Mouse (Mus musculus): ENCODE data around the gene Rbks. TPM values are rescaled to one million over a fixed set of nuclear protein-coding genes. Genes with fewer than 3 reads are reported as not detected.

Rbks gene
- polyA plus RNA-seq, 1 experiment from 2014 or later: 1.7 TPM

- Histone ChIP-seq H3K4me2 (replicated peaks) (no peak overlapping the region), H3K27ac (no peak overlapping the region), H3K9me3 (no peaks in the 10 kb centered on the region), H3K36me3 (no peaks in the 10 kb centered on the region), H3K27me3 (no peaks in the 10 kb centered on the region), H3K9ac (no peak overlapping the region), H3K4me3 (no peak overlapping the region), H3K4me1 (no peaks in the 10 kb centered on the region)
- 74% methylated on average over 2 of the region's 2 CpGs for WGBS
- ATAC-seq (ENCODE audit: insufficient number of reproducible peaks, insufficient read depth, low FRiP score, low TSS enrichment): no peak
Observed at GRCm38 (mm10) chr5:31673431-31673830, 24.0 kb downstream of the Rbks start.

DNA sequence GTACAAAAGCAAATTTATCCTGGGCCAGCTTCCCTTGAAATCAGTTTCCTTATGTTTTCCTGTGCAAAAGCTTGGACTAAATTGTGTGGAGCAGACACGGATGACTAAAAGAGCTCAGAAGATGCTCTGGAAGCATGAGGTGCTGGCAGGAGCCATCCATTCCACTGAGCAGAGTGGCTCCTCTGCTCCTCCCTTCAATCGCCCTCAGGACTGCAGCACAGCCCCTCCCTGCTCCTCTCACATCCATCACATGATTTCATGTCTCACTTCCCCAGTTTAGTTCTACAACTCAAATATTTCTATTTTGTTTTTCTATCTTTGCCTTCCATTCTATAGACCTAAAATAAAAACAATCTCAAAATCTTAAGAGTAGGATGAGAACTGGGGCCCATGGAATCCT is 26.3 kb downstream of the Rbks start:
- no peaks in the 10 kb centered on the region for H3K27me3 ChIP-seq
- no peaks in the 10 kb centered on the region for H3K9me3 ChIP-seq
- no peaks in the 10 kb centered on the region for H3K4me1 ChIP-seq
- no peaks in the 10 kb centered on the region for H3K36me3 ChIP-seq
- no peak overlapping the region for H3K4me2 ChIP-seq (replicated peaks)
- WGBS: 62% methylated on average over 2 of the region's 2 CpGs
- no peak overlapping the region for H3K9ac ChIP-seq
- H3K27ac ChIP-seq: no peak overlapping the region
- H3K4me3 ChIP-seq: no peak overlapping the region
- no peak for ATAC-seq (ENCODE audit: insufficient number of reproducible peaks, insufficient read depth, low FRiP score, low TSS enrichment)

GRCm38 (mm10) chr5:31669984-31670383 is 27.4 kb downstream of the Rbks start:
- WGBS: 68% methylated on average over 5 of the region's 5 CpGs
- H3K4me3 ChIP-seq: no peak overlapping the region
- H3K4me1 ChIP-seq: no peaks in the 10 kb centered on the region
- no peaks in the 10 kb centered on the region for H3K27me3 ChIP-seq
- H3K27ac ChIP-seq: no peak overlapping the region
- no peaks in the 10 kb centered on the region for H3K9me3 ChIP-seq
- no peak overlapping the region for H3K4me2 ChIP-seq (replicated peaks)
- ATAC-seq (ENCODE audit: insufficient number of reproducible peaks, insufficient read depth, low FRiP score, low TSS enrichment): no peak
- H3K9ac ChIP-seq: no peak overlapping the region
- H3K36me3 ChIP-seq: no peaks in the 10 kb centered on the region

DNA sequence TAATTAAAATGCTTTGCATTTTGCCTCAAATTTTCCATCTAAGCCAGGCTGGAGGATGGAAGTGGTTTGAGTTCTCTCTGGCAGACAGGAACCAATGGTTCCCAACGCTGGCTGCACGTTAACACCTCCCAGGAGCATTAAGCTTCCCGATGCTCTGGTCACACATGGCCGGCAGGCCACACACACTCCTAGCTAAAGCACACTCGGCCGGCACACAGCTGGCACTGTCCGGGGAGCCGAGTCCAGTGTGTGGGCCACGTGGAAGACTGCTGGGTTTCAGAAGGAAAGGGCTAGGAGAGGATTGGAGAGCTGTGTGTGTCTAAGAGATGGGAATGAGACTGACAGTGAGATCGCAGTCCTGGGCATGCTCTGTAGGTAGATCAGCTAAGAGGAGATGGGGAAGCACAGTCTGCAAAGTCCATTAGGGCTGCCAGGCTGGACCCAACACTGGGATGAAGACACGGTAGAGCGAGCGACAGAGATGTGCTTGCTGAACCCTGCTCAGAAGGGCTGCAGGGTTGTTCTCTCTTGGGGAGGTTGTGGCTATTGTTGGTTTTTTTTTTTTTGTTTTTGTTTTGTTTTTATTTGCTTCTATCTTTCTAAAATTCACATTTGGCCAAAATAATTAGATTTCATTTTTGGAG is 29.0 kb downstream of the Rbks start:
- WGBS: 77% methylated on average over 13 of the region's 13 CpGs
- H3K36me3 ChIP-seq: no peaks in the 10 kb centered on the region
- H3K9me3 ChIP-seq: no peaks in the 10 kb centered on the region
- H3K4me2 ChIP-seq (replicated peaks): no peak overlapping the region
- ATAC-seq (ENCODE audit: insufficient number of reproducible peaks, insufficient read depth, low FRiP score, low TSS enrichment): no peak
- H3K4me1 ChIP-seq: no peaks in the 10 kb centered on the region
- H3K27me3 ChIP-seq: no peaks in the 10 kb centered on the region
- H3K9ac ChIP-seq: no peak overlapping the region
- no peak overlapping the region for H3K4me3 ChIP-seq
- H3K27ac ChIP-seq: no peak overlapping the region

DNA sequence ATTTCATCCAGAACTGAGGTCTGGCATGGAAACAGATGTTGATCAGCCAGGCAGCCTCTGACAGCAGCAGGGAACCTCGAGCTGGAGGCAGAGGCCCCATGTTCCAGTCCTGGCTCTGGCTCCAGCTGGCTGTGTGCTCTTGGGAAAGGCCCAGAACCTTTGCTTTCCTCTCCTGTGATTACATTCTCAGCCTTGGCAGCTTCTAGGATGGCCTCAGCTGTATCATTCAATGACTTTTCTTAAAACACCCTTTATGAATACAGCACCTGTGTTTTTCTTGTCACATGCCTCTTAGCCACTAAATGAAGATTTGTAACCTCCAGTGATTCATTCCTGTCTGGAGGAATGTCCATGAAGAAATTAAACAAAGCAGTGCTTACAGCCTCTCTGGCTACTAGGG is 31.3 kb downstream of the Rbks start:
- Histone ChIP-seq H3K4me3 (no peak overlapping the region), H3K27me3 (no peaks in the 10 kb centered on the region), H3K4me2 (replicated peaks) (no peak overlapping the region), H3K9ac (no peak overlapping the region), H3K9me3 (no peaks in the 10 kb centered on the region), H3K4me1 (no peaks in the 10 kb centered on the region), H3K36me3 (no peaks in the 10 kb centered on the region), H3K27ac (no peak overlapping the region)
- WGBS: 20% methylated on average over 1 of the region's 1 CpGs
- ATAC-seq (ENCODE audit: insufficient number of reproducible peaks, insufficient read depth, low FRiP score, low TSS enrichment): no peak

DNA sequence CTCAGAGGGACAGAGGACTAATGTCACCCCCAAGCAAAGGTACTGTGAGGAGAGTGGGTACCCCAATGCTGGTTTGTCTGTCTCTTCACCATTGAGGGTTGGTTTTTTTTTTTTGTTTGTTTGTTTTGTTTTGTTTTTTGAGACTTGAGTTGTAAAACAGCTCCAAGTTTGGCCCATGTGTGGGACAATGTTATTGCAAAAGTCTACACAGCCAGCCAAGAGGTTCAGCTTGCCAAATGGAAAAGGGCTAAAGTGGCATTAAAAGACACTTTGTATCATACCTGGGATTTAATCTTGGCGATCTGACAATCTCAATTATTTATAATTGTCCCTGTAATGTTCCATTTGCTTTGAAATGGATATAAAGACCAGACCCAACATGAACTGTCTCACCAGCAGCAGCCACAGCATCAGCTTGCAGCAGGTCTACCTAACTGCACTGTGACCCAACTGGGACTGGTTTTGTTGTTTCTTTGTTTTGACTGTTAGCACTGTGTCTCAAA is 41.7 kb downstream of the Rbks start:
- H3K27me3 ChIP-seq: no peaks in the 10 kb centered on the region

DNA sequence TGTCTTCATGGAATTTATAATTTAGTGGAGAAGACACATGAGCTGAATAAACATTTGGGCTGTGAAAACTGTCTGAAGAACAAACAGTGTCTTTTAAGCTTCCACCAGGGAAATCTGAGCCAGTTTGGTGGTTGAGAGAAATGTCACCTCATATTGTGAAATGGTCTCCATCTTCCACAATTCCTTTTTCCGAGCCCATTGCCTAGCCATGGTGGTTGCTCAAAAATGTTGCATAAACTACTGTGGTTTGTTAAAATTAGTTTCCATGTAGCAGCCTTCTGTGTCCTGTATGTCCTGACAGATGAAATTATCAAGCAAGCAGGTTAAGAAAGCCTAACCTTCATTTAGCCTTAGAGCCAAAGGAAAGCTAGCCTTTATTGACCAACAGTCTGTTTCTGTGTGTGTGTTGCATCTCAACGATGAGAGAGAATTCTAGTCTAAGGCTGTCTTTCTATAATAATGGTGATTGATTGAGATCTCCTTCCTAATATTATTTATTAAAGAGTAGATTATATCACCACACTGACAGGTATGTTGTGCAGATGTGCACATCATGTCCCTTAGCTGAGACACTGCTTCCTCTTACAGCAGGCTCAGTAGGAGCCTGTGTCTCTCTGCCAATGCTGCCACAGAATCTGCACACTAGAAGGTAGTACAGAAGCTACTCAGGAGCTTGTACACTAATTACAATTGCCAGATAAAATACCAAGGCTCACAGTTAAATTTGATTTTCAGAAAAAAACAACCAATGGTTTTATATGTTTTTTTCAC is 46.7 kb downstream of the Rbks start:
- Histone ChIP-seq H3K27me3 (no peaks in the 10 kb centered on the region), H3K27ac (no peak overlapping the region), H3K4me1 (no peaks in the 10 kb centered on the region), H3K4me2 (replicated peaks) (no peak overlapping the region), H3K9me3 (no peaks in the 10 kb centered on the region; the same call in 1 of the 2 replicates), H3K36me3 (no peaks in the 10 kb centered on the region), H3K4me3 (no peak overlapping the region), H3K9ac (no peak overlapping the region)
- ATAC-seq (ENCODE audit: insufficient number of reproducible peaks, insufficient read depth, low FRiP score, low TSS enrichment): no peak
- 83% methylated on average over 2 of the region's 2 CpGs for WGBS

More for the DNA sequence above, 41.7 kb downstream of the Rbks start:
- no peak overlapping the region for H3K4me2 ChIP-seq (replicated peaks)
- H3K9me3 ChIP-seq: no peaks in the 10 kb centered on the region; the same call in 1 of the 2 replicates
- H3K4me3 ChIP-seq: no peak overlapping the region
- no peak overlapping the region for H3K9ac ChIP-seq
- no peak for ATAC-seq (ENCODE audit: insufficient number of reproducible peaks, insufficient read depth, low FRiP score, low TSS enrichment)
- 73% methylated on average over 1 of the region's 1 CpGs for WGBS
- H3K36me3 ChIP-seq: 0 out of 2 replicates have a peak, but pooled peaks cover 2% of the 10 kb centered on the region
- H3K27ac ChIP-seq: no peak overlapping the region
- H3K4me1 ChIP-seq: no peaks in the 10 kb centered on the region

- no peaks in the 10 kb centered on the region for H3K4me1 ChIP-seq
- no peak overlapping the region for H3K4me3 ChIP-seq
- no peak overlapping the region for H3K9ac ChIP-seq
- ATAC-seq (ENCODE audit: insufficient number of reproducible peaks, insufficient read depth, low FRiP score, low TSS enrichment): no peak
- H3K4me2 ChIP-seq (replicated peaks): no peak overlapping the region
- H3K36me3 ChIP-seq: no peaks in the 10 kb centered on the region
- no peak overlapping the region for H3K27ac ChIP-seq
- H3K9me3 ChIP-seq: no peaks in the 10 kb centered on the region
- 83% methylated on average over 2 of the region's 2 CpGs for WGBS
- no peaks in the 10 kb centered on the region for H3K27me3 ChIP-seq
Observed at GRCm38 (mm10) chr5:31647327-31647726, 50.1 kb downstream of the Rbks start.

DNA sequence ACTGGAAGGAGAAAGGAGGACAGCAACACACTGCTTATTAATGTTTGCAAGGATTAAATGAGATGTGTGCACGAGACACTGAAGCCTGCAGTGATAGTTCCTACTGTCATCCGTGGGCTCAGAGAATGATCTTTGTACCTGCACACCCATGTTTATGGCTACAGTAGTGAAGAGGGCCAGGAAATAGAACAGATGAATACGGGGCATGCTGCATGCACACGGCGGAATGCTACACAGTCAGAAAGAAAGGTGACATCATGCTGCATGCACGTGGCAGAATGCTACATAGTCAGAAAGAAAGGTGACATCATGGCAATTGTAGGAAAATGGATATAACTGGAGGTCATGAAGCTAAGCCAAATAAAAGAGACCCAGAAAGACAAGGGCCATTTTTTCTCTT is 50.9 kb downstream of the Rbks start:
- H3K4me3 ChIP-seq: no peak overlapping the region
- no peaks in the 10 kb centered on the region for H3K4me1 ChIP-seq
- no peaks in the 10 kb centered on the region for H3K36me3 ChIP-seq
- H3K27me3 ChIP-seq: no peaks in the 10 kb centered on the region
- 81% methylated on average over 6 of the region's 6 CpGs for WGBS
- H3K4me2 ChIP-seq (replicated peaks): no peak overlapping the region
- no peak overlapping the region for H3K9ac ChIP-seq
- H3K9me3 ChIP-seq: no peaks in the 10 kb centered on the region
- no peak overlapping the region for H3K27ac ChIP-seq
- ATAC-seq (ENCODE audit: insufficient number of reproducible peaks, insufficient read depth, low FRiP score, low TSS enrichment): no peak

DNA sequence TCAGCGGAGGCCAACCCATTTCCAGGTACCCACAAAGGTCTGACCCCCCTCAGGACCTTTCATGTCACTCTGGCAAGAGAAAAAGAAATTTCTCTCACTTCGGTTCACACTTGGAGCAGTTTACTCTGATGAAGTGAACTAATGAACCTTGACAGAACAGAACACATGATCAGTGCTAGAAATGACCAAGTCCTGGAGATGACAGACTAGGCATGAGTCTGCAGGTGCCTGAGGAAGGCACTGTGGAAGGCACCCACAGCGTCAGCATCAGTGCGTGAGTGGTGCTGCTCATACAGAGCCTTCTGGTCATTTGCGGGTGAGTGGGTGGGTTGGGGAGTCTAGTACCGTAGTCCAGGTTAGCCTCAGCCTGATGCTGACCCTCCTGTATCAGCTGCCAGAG is 51.6 kb downstream of the Rbks start:
- Histone ChIP-seq H3K9me3 (no peaks in the 10 kb centered on the region), H3K4me3 (no peak overlapping the region), H3K27ac (no peak overlapping the region), H3K9ac (no peak overlapping the region), H3K36me3 (no peaks in the 10 kb centered on the region), H3K27me3 (no peaks in the 10 kb centered on the region), H3K4me1 (no peaks in the 10 kb centered on the region), H3K4me2 (replicated peaks) (no peak overlapping the region)
- WGBS: 90% methylated on average over 6 of the region's 6 CpGs
- no peak for ATAC-seq (ENCODE audit: insufficient number of reproducible peaks, insufficient read depth, low FRiP score, low TSS enrichment)

DNA sequence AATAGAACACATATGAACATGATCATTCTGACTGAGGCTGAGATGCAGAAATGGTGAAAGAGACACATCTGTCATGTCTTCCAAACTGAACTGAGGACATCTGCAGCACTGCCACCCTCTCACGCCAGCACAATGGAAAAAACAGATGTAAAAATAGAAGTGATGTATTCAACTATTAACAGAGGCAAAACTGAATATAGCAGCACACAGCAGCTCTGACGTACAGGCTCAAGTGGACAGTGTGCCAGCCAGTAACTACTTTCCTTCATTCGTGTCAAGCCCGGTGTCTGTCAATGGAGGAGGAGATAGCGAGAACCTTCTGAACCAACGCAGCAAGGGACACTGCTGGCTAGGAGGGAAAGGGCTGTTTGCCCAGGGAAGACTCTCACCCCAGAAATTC is 52.6 kb downstream of the Rbks start:
- Histone ChIP-seq H3K4me1 (no peaks in the 10 kb centered on the region), H3K27ac (no peak overlapping the region), H3K4me3 (no peak overlapping the region), H3K36me3 (no peaks in the 10 kb centered on the region), H3K4me2 (replicated peaks) (no peak overlapping the region), H3K9ac (no peak overlapping the region), H3K27me3 (no peaks in the 10 kb centered on the region), H3K9me3 (no peaks in the 10 kb centered on the region)
- WGBS: 91% methylated on average over 6 of the region's 6 CpGs
- no peak for ATAC-seq (ENCODE audit: insufficient number of reproducible peaks, insufficient read depth, low FRiP score, low TSS enrichment)

DNA sequence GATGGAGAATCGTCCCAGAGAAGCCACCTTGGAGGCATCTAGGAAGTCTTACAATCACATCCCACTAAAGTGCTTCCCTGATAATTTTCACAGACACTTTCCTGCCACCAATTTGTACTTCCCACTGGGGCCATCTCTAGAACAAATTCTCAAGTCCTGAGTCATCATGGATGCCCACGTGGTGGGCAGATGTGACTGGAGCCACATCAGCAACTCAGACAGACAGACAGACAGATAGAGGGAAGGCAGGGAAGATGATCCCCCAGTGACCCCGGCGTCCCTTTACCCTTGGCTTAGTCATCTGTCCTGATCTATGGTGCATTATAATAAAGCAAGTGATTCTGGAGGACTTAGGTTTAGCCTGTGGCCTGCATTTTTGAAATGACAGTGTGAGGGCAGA is 53.2 kb downstream of the Rbks start:
- ATAC-seq (ENCODE audit: insufficient number of reproducible peaks, insufficient read depth, low FRiP score, low TSS enrichment): no peak
- Histone ChIP-seq H3K36me3 (no peaks in the 10 kb centered on the region), H3K9ac (no peak overlapping the region), H3K9me3 (no peaks in the 10 kb centered on the region), H3K27ac (no peak overlapping the region), H3K4me3 (no peak overlapping the region), H3K4me2 (replicated peaks) (no peak overlapping the region), H3K4me1 (no peaks in the 10 kb centered on the region), H3K27me3 (no peaks in the 10 kb centered on the region)
- WGBS: 79% methylated on average over 4 of the region's 4 CpGs
